Mouse (Mus musculus) monocyte, adult 59 days (primary cell): ENCODE results near the gene Vmn1r130. TPM values are rescaled to one million over a fixed set of nuclear protein-coding genes. Genes with fewer than 3 reads are reported as not detected.

Experiments
- total RNA-seq, 2 experiments: library from RNA; stranded (reverse); gene quantifications; one replicate each; pipeline ENCODE4 v1.2.4; 2023

The Vmn1r130 gene
- total RNA-seq, result not detected

GRCm38 (mm10) chr7:21511480-21511879 is at the start of gene Vmn1r130:
Gene Vmn1r130 (plus strand): TSS chr7:21511780.

GRCm38 (mm10) chr7:21545990-21546389 is 34.4 kb downstream of the Vmn1r130 start, which contains the start of gene Vmn1r131:
Gene Vmn1r131 (minus strand): TSS chr7:21546090.

Other genes starting within 250 kb of the Vmn1r130 start
- gene Vmn1r125, start 239.6 kb upstream of the Vmn1r130 start, total RNA-seq, result not detected
- not detected for gene Vmn1r126, start 210.3 kb upstream of the Vmn1r130 start, total RNA-seq
- gene Vmn1r127, start 191.9 kb upstream of the Vmn1r130 start, total RNA-seq, result not detected
- gene Vmn1r128, start 162.4 kb upstream of the Vmn1r130 start, total RNA-seq, result not detected
- not detected for gene Vmn1r129, start 150.5 kb upstream of the Vmn1r130 start, total RNA-seq
- gene Gm6882, start 79.0 kb upstream of the Vmn1r130 start, total RNA-seq, result not detected
- not detected for gene Vmn1r131, start 34.3 kb downstream of the Vmn1r130 start, total RNA-seq
- not detected for gene Vmn1r132, start 102.3 kb downstream of the Vmn1r130 start, total RNA-seq
- gene Gm4175, start 249.7 kb downstream of the Vmn1r130 start, total RNA-seq, result not detected